Mouse (Mus musculus) testis, adult 2 months (tissue): ENCODE measurements at regions not wholly inside any gene's neighbourhood (a gene's known extent, or its start where the extent isn't known, plus 50 kb on each side); places are given as distances from the start of the nearest gene placed in this dataset.

Source experiments
- CTCF ChIP-seq: fragments of 200-500 bp; IDR thresholded peaks from 2 replicates; pipeline ENCODE4 v1.5.1; 2012; ENCODE audit warnings: low read depth, mild to moderate bottlenecking, inconsistent platforms, low read length, moderate library complexity; ENCODE audit not compliant: control insufficient read depth, insufficient read depth, insufficient replicate concordance
- POLR2A ChIP-seq: fragments of 200-500 bp; IDR thresholded peaks from 2 replicates; pipeline ENCODE4 v1.6.1; 2012; ENCODE audit warnings: low read depth, mild to moderate bottlenecking, inconsistent platforms, low read length, moderate library complexity; ENCODE audit not compliant: control insufficient read depth

DNA sequence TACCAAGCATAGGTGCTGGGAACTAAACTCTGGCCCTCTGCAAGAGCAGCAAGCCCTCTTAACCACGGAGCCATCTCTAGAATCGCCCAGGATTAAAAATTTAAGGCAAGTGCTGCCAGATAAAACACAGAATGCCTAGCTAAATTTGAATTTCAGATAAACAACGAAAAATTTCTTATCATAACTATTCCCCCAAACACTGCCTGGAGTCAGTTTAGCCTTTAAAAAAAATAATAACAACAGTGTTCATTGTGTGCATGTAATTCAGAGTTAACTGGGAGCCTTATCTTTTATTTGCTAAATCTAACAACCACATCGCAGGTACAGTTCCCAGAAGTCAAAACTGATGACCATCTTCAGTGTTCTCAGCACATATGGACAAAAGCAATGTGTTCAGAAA lies 132.1 kb downstream of the Zfp36l1 start:
- TF ChIP-seq CTCF (no peak), POLR2A (no peak)
